Mouse (Mus musculus): Measurements from ENCODE around the gene Ccdc122.

DNA sequence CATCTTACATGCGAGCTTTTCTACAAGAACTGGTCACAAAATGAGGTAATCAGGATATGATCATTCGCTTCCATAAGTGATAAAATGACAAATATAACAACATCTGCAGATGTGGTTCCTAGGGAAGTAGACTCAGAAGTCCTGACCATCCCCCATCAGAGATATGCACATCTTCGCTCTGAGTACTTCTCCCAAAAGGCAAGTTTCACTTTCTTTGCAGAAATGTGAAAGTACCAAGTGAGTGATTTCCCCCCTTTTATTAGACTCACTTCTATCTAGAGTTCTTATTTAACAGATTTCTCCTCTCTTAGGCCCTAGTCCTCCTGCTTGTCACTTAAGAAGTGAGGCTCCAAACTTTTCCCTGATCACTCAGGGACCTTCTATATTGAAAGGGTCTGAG, 3.2 kb upstream of the Ccdc122 start:
- TF ChIP-seq CTCF (conservative IDR thresholded peaks at IDR 0.05; ENCODE audit: low read length) (no peak), NANOG (IDR thresholded peaks at IDR 0.05; ENCODE audit: borderline replicate concordance, low read length) (no peak), POU5F1 (IDR thresholded peaks at IDR 0.05; ENCODE audit: borderline replicate concordance, low read length) (no peak)
